Mouse (Mus musculus): ENCODE measurements around the gene Pdzd2. TPM values are rescaled to one million over a fixed set of nuclear protein-coding genes. Genes with fewer than 3 reads are reported as not detected.

Gene Pdzd2
- polyA plus RNA-seq, 1 experiment: 2.4 TPM

DNA sequence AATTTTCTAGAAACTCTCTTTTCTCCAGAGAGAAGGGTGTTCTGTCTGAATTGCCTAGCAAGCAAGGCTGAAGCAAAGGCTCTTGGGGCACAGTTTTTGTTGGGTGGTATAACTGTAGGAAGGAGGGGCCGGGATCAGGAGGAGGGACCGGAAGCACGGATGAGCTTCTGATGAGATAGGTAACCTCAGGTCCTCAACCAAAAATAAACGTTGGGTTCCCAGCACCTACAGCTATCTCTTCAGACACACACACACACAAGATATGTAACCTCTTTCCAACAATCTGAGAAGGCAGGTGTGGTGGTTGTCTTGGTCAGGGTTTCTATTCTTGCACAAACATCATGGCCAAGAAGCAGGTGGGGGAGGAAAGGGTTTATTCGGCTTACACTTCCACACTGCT lies 422.4 kb downstream of the Pdzd2 start:
- H3K4me1 ChIP-seq (ENCODE audit: control insufficient read depth, insufficient read depth, insufficient read length, low read length): no peaks in the 10 kb centered on the region
- no peaks in the 10 kb centered on the region for H3K36me3 ChIP-seq (ENCODE audit: control insufficient read depth, insufficient read depth, low read length)
- no peaks in the 10 kb centered on the region; the same call in 1 of the 2 replicates for H3K27me3 ChIP-seq (ENCODE audit: control insufficient read depth, insufficient read depth, low read length)
- H3K4me3 ChIP-seq (ENCODE audit: low read depth, low read length): no peak overlapping the region
- TF ChIP-seq CTCF (IDR thresholded peaks at IDR 0.05; ENCODE audit: extremely low read depth, insufficient read length, insufficient replicate concordance, low read depth, low read length): no peak
- no peak for TF ChIP-seq POLR2A (IDR thresholded peaks at IDR 0.05; ENCODE audit: low read depth, low read length)
- no peak overlapping the region for H3K27ac ChIP-seq (ENCODE audit: insufficient read depth, low read depth, low read length)
- 80% methylated on average over 5 of the region's 5 CpGs for whole genome bisulfite sequencing

- TF ChIP-seq POLR2A (IDR thresholded peaks at IDR 0.05; ENCODE audit: low read depth, low read length) (no peak), CTCF (IDR thresholded peaks at IDR 0.05; ENCODE audit: extremely low read depth, insufficient read length, insufficient replicate concordance, low read depth, low read length) (no peak)
- no peak overlapping the region for H3K27ac ChIP-seq (ENCODE audit: insufficient read depth, low read depth, low read length)
- 59% methylated on average over 2 of the region's 2 CpGs for WGBS
- no peak overlapping the region for H3K4me3 ChIP-seq (ENCODE audit: low read depth, low read length)
- H3K36me3 ChIP-seq (ENCODE audit: control insufficient read depth, insufficient read depth, low read length): no peaks in the 10 kb centered on the region
- H3K27me3 ChIP-seq (ENCODE audit: control insufficient read depth, insufficient read depth, low read length): no peaks in the 10 kb centered on the region; the same call in 1 of the 2 replicates
- no peaks in the 10 kb centered on the region for H3K4me1 ChIP-seq (ENCODE audit: control insufficient read depth, insufficient read depth, insufficient read length, low read length)
Measured at GRCm38 (mm10) chr15:12315996-12316395, 423.7 kb downstream of the Pdzd2 start.

DNA sequence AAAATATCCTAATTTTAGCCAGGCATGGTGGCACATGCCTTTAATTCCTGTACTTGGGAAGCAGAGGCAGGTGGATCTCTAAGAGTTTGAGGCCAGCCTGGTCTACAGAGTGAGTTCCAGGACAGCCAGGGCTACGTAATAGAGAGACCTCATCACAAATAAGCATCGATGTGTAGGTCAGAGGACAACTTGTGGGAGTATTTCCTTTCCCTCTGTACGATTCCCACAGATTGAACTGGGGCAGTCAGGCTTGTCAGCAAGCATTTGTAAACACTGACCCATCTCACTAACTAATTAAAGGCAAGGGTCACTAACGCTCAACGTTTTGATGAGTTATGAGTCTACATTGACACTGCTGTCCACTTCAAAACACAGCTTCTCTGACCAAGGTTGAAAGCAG lies 425.1 kb downstream of the Pdzd2 start:
- no peak for TF ChIP-seq CTCF (IDR thresholded peaks at IDR 0.05; ENCODE audit: extremely low read depth, insufficient read length, insufficient replicate concordance, low read depth, low read length)
- TF ChIP-seq POLR2A (IDR thresholded peaks at IDR 0.05; ENCODE audit: low read depth, low read length): no peak
- H3K27ac ChIP-seq (ENCODE audit: insufficient read depth, low read depth, low read length): no peak overlapping the region
- H3K36me3 ChIP-seq (ENCODE audit: control insufficient read depth, insufficient read depth, low read length): no peaks in the 10 kb centered on the region
- no peak overlapping the region for H3K4me3 ChIP-seq (ENCODE audit: low read depth, low read length)
- no peaks in the 10 kb centered on the region for H3K4me1 ChIP-seq (ENCODE audit: control insufficient read depth, insufficient read depth, insufficient read length, low read length)
- no peaks in the 10 kb centered on the region; the same call in 1 of the 2 replicates for H3K27me3 ChIP-seq (ENCODE audit: control insufficient read depth, insufficient read depth, low read length)
- WGBS: 85% methylated on average over 5 of the region's 5 CpGs

DNA sequence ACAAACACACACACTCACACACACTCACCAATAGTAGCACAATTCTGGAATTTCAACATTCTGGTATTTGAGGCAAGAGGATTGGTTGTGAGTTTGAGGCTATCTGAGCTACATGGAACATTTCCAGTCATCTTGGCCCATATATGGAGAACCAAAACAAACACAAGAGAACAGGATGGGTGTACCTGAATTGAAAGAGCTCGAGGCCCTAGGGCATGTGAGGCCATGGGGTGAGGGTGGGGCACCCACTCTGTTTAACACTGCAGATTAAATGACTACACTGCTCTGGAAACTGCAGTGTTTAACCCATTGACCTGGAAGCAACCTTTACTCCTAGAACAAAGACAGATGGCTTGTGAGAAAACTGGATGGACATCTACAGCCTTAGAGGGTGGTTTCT lies 426.5 kb downstream of the Pdzd2 start:
- TF ChIP-seq POLR2A (IDR thresholded peaks at IDR 0.05; ENCODE audit: low read depth, low read length): no peak
- TF ChIP-seq CTCF (IDR thresholded peaks at IDR 0.05; ENCODE audit: extremely low read depth, insufficient read length, insufficient replicate concordance, low read depth, low read length): no peak
- 0% methylated on average over 1 of the region's 1 CpGs for WGBS
- Histone ChIP-seq H3K27me3 (ENCODE audit: control insufficient read depth, insufficient read depth, low read length) (no peaks in the 10 kb centered on the region; the same call in 1 of the 2 replicates), H3K4me1 (ENCODE audit: control insufficient read depth, insufficient read depth, insufficient read length, low read length) (no peaks in the 10 kb centered on the region), H3K36me3 (ENCODE audit: control insufficient read depth, insufficient read depth, low read length) (no peaks in the 10 kb centered on the region), H3K27ac (ENCODE audit: insufficient read depth, low read depth, low read length) (no peak overlapping the region), H3K4me3 (ENCODE audit: low read depth, low read length) (no peak overlapping the region)

DNA sequence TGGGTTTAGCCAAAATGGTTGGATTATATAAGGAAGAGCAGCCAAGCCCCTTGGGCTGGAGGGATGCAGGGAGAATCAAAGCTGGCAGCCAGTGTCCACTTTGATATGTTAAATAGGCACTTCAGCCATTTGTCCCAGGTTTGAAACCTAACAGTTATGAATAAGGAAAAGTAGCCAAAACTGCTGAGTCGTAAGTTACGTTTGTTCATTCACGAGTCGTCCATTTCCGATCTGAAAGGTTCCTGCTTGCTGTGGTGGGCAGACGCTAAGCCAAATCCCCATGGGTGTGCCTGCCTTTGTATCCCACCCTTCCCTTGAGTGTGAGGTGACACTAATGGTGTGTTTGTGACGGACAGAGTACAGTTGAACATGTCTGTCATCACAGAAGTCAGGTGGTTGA lies 428.3 kb downstream of the Pdzd2 start:
- Histone ChIP-seq H3K4me3 (ENCODE audit: low read depth, low read length) (no peak overlapping the region), H3K27me3 (ENCODE audit: control insufficient read depth, insufficient read depth, low read length) (no peaks in the 10 kb centered on the region; the same call in 1 of the 2 replicates), H3K36me3 (ENCODE audit: control insufficient read depth, insufficient read depth, low read length) (no peaks in the 10 kb centered on the region), H3K4me1 (ENCODE audit: control insufficient read depth, insufficient read depth, insufficient read length, low read length) (peaks cover 1% of the 10 kb centered on the region; the same call in 1 of the 2 replicates), H3K27ac (ENCODE audit: insufficient read depth, low read depth, low read length) (no peak overlapping the region)
- WGBS: 84% methylated on average over 7 of the region's 7 CpGs
- TF ChIP-seq POLR2A (IDR thresholded peaks at IDR 0.05; ENCODE audit: low read depth, low read length) (no peak), CTCF (IDR thresholded peaks at IDR 0.05; ENCODE audit: extremely low read depth, insufficient read length, insufficient replicate concordance, low read depth, low read length) (no peak)

- no peak overlapping the region for H3K27ac ChIP-seq (ENCODE audit: insufficient read depth, low read depth, low read length)
- H3K36me3 ChIP-seq (ENCODE audit: control insufficient read depth, insufficient read depth, low read length): no peaks in the 10 kb centered on the region
- TF ChIP-seq CTCF (IDR thresholded peaks at IDR 0.05; ENCODE audit: extremely low read depth, insufficient read length, insufficient replicate concordance, low read depth, low read length): no peak
- TF ChIP-seq POLR2A (IDR thresholded peaks at IDR 0.05; ENCODE audit: low read depth, low read length): no peak
- H3K4me1 ChIP-seq (ENCODE audit: control insufficient read depth, insufficient read depth, insufficient read length, low read length): peaks cover 3% of the 10 kb centered on the region; the same call in 1 of the 2 replicates
- 80% methylated on average over 4 of the region's 4 CpGs for WGBS
- no peaks in the 10 kb centered on the region; the same call in 1 of the 2 replicates for H3K27me3 ChIP-seq (ENCODE audit: control insufficient read depth, insufficient read depth, low read length)
- H3K4me3 ChIP-seq (ENCODE audit: low read depth, low read length): no peak overlapping the region
Measured at GRCm38 (mm10) chr15:12310676-12311075, 429.0 kb downstream of the Pdzd2 start.

Other genes with a start within 250 kb of the Pdzd2 start
- 2.8 and 2.9 TPM in 2 replicates for gene 6030458C11Rik, start 84.7 kb upstream of the Pdzd2 start, polyA plus RNA-seq (2012; rRNA removed)
- gene Drosha, start 84.9 kb upstream of the Pdzd2 start, polyA plus RNA-seq (2012; rRNA removed): 5.3 and 9.9 TPM in 2 replicates